Mouse (Mus musculus) hindbrain, embryonic 11.5 days (tissue): Measurements from ENCODE around the gene Tbc1d7. TPM values are rescaled to one million over a fixed set of nuclear protein-coding genes. Genes with fewer than 3 reads are reported as not detected.
A peak's percentile ranks its signal among the peaks of the same experiment; 100 is the strongest.

Experiments
- ATAC-seq: fragments of 200-750 bp; cut with Nextera tagmentation; 2 replicates; pipeline ENCODE4 v1.8.0; 2017; ENCODE audit warnings: mild to moderate bottlenecking, moderate TSS enrichment, moderate library complexity; ENCODE audit not compliant: low FRiP score
- DNase-seq: peaks from one replicate; pipeline ENCODE4 v3.0.0-alpha.2; 2015; ENCODE audit warnings: low spot score
- H3K27ac ChIP-seq: fragments of 300-500 bp; sonication (generic); 2 replicates; pipeline ENCODE4 v1.5.1; 2014; ENCODE audit warnings: mild to moderate bottlenecking, low read depth, low read length
- H3K27me3 ChIP-seq: fragments of 300-500 bp; sonication (generic); 2 replicates; pipeline ENCODE4 v1.6.1; 2014; ENCODE audit warnings: mild to moderate bottlenecking, low read length, moderate library complexity, mixed read lengths; ENCODE audit not compliant: control insufficient read depth, insufficient read depth
- H3K36me3 ChIP-seq: fragments of 300-500 bp; sonication (generic); 2 replicates; pipeline ENCODE4 v1.6.1; 2014; ENCODE audit warnings: mild to moderate bottlenecking, low read length, moderate library complexity, mixed read lengths; ENCODE audit not compliant: control insufficient read depth, insufficient read depth
- H3K4me1 ChIP-seq: fragments of 300-500 bp; sonication (generic); replicated peaks from 2 replicates; pipeline ENCODE4 v1.6.1; 2014; ENCODE audit warnings: low read length, mixed read lengths; ENCODE audit not compliant: control insufficient read depth, insufficient read depth
- H3K4me2 ChIP-seq: fragments of 300-500 bp; sonication (generic); replicated peaks from 2 replicates; pipeline ENCODE4 v1.6.1; 2014; ENCODE audit warnings: mild to moderate bottlenecking, low read depth, low read length
- H3K4me3 ChIP-seq: fragments of 300-500 bp; sonication (generic); 2 replicates; pipeline ENCODE4 v1.5.1; 2014; ENCODE audit warnings: low read depth, low read length
- H3K9ac ChIP-seq: fragments of 300-500 bp; sonication (generic); 2 replicates; pipeline ENCODE4 v1.6.1; 2014; ENCODE audit warnings: low read depth, low read length
- H3K9me3 ChIP-seq: fragments of 300-500 bp; sonication (generic); 2 replicates; pipeline ENCODE4 v1.6.1; 2016; ENCODE audit warnings: low read length; ENCODE audit not compliant: control insufficient read depth
- WGBS: fragments of 180-500 bp; shearing (Covaris S2); extraction: QIAGEN DNeasy Blood & Tissue Kit; methylation state at CpG from one replicate; pipeline ENCODE4 v1.1.7; 2014; 5-methylcytosine and 5-hydroxymethylcytosine counted together
- polyA plus RNA-seq: library from polyadenylated mRNA; unstranded; fragments of >200 nt; fragmentation: Nextera tagmentation; extraction: Ambion mirVana; gene quantifications from 2 replicates; pipeline ENCODE4 v1.2.1, GENCODE M21; 2014

The Tbc1d7 gene
- polyA plus RNA-seq, 1 experiment from 2014 or later = 74.8 TPM

- Histone ChIP-seq H3K27ac (no peak overlapping the region), H3K4me2 (no peak overlapping the region), H3K4me3 (no peak overlapping the region), H3K4me1 (no peaks in the 10 kb centered on the region), H3K9ac (no peak overlapping the region), H3K9me3 (no peaks in the 10 kb centered on the region), H3K36me3 (no peaks in the 10 kb centered on the region), H3K27me3 (no peaks in the 10 kb centered on the region)
- no peak for DNase-seq
- WGBS = 62% methylated on average over 7 of the region's 7 CpGs
- no peak for ATAC-seq
These were observed 41.0 kb upstream of the Tbc1d7 start for GRCm38 (mm10) chr13:43212338-43212737.

- no peak overlapping the region for H3K27ac ChIP-seq
- H3K9me3 ChIP-seq = no peaks in the 10 kb centered on the region
- no peaks in the 10 kb centered on the region for H3K4me1 ChIP-seq
- DNase-seq (no peak), ATAC-seq (no peak)
- H3K4me2 ChIP-seq = no peak overlapping the region
- H3K4me3 ChIP-seq = no peak overlapping the region
- no peaks in the 10 kb centered on the region for H3K36me3 ChIP-seq
- WGBS = 94% methylated on average over 5 of the region's 5 CpGs
- no peaks in the 10 kb centered on the region for H3K27me3 ChIP-seq
- no peak overlapping the region for H3K9ac ChIP-seq
These were observed 39.7 kb upstream of the Tbc1d7 start for GRCm38 (mm10) chr13:43210956-43211355.

GRCm38 (mm10) chr13:43209560-43209959, 38.3 kb upstream of the Tbc1d7 start:
- Histone ChIP-seq H3K4me1 (no peaks in the 10 kb centered on the region), H3K4me3 (no peak overlapping the region), H3K36me3 (no peaks in the 10 kb centered on the region), H3K27ac (no peak overlapping the region), H3K9me3 (no peaks in the 10 kb centered on the region), H3K9ac (no peak overlapping the region), H3K4me2 (no peak overlapping the region), H3K27me3 (no peaks in the 10 kb centered on the region)
- 74% methylated on average over 5 of the region's 5 CpGs for WGBS
- ATAC-seq (no peak), DNase-seq (no peak)

GRCm38 (mm10) chr13:43208914-43209439, 37.7 kb upstream of the Tbc1d7 start:
- Histone ChIP-seq H3K4me1 (no peaks in the 10 kb centered on the region), H3K27me3 (no peaks in the 10 kb centered on the region), H3K4me3 (no peak overlapping the region), H3K36me3 (no peaks in the 10 kb centered on the region), H3K4me2 (no peak overlapping the region), H3K9ac (no peak overlapping the region), H3K27ac (no peak overlapping the region), H3K9me3 (no peaks in the 10 kb centered on the region)
- no peak for ATAC-seq
- 40% methylated on average over 16 of the region's 16 CpGs for WGBS
- DNase-seq = peak; percentile 27

- Histone ChIP-seq H3K4me3 (no peak overlapping the region), H3K4me2 (no peak overlapping the region), H3K27me3 (no peaks in the 10 kb centered on the region), H3K9me3 (no peaks in the 10 kb centered on the region), H3K4me1 (no peaks in the 10 kb centered on the region), H3K36me3 (no peaks in the 10 kb centered on the region), H3K9ac (no peak overlapping the region), H3K27ac (no peak overlapping the region)
- ATAC-seq (no peak), DNase-seq (no peak)
- 87% methylated on average over 12 of the region's 12 CpGs for WGBS
These were observed 34.9 kb upstream of the Tbc1d7 start for GRCm38 (mm10) chr13:43206118-43206683.

- no peak overlapping the region for H3K4me2 ChIP-seq
- WGBS = 68% methylated on average over 5 of the region's 5 CpGs
- no peak overlapping the region for H3K27ac ChIP-seq
- H3K9ac ChIP-seq = no peak overlapping the region
- ATAC-seq = no peak
- H3K36me3 ChIP-seq = no peaks in the 10 kb centered on the region
- H3K4me3 ChIP-seq = no peak overlapping the region
- DNase-seq = no peak
- H3K9me3 ChIP-seq = no peaks in the 10 kb centered on the region
- no peaks in the 10 kb centered on the region for H3K4me1 ChIP-seq
- H3K27me3 ChIP-seq = no peaks in the 10 kb centered on the region
These were observed 32.3 kb upstream of the Tbc1d7 start for GRCm38 (mm10) chr13:43203641-43204040.

GRCm38 (mm10) chr13:43203234-43203633, 31.9 kb upstream of the Tbc1d7 start:
- DNase-seq = no peak
- WGBS = 88% methylated on average over 7 of the region's 7 CpGs
- H3K4me2 ChIP-seq = no peak overlapping the region

GRCm38 (mm10) chr13:43202351-43202750, 31.1 kb upstream of the Tbc1d7 start:
- H3K27ac ChIP-seq = no peak overlapping the region
- no peak overlapping the region for H3K4me3 ChIP-seq
- WGBS = 87% methylated on average over 10 of the region's 10 CpGs
- no peak overlapping the region for H3K4me2 ChIP-seq
- H3K36me3 ChIP-seq = no peaks in the 10 kb centered on the region
- DNase-seq (no peak), ATAC-seq (no peak)
- H3K9ac ChIP-seq = no peak overlapping the region
- H3K9me3 ChIP-seq = no peaks in the 10 kb centered on the region
- no peaks in the 10 kb centered on the region for H3K27me3 ChIP-seq
- H3K4me1 ChIP-seq = no peaks in the 10 kb centered on the region

More at GRCm38 (mm10) chr13:43203234-43203633, 31.9 kb upstream of the Tbc1d7 start:
- Histone ChIP-seq H3K36me3 (no peaks in the 10 kb centered on the region), H3K27ac (no peak overlapping the region), H3K9me3 (no peaks in the 10 kb centered on the region), H3K27me3 (no peaks in the 10 kb centered on the region), H3K9ac (no peak overlapping the region), H3K4me3 (no peak overlapping the region), H3K4me1 (no peaks in the 10 kb centered on the region)
- no peak for ATAC-seq

- no peak overlapping the region for H3K4me3 ChIP-seq
- H3K4me1 ChIP-seq = no peaks in the 10 kb centered on the region
- no peaks in the 10 kb centered on the region for H3K9me3 ChIP-seq
- ATAC-seq (no peak), DNase-seq (peak; percentile 75)
- no peak overlapping the region for H3K27ac ChIP-seq
- no peaks in the 10 kb centered on the region for H3K27me3 ChIP-seq
- H3K36me3 ChIP-seq = no peaks in the 10 kb centered on the region
- H3K4me2 ChIP-seq = no peak overlapping the region
- no peak overlapping the region for H3K9ac ChIP-seq
- WGBS = 44% methylated on average over 22 of the region's 22 CpGs
These were observed 29.7 kb upstream of the Tbc1d7 start for GRCm38 (mm10) chr13:43201033-43201432.
